Mouse (Mus musculus): Measurements from ENCODE around the gene Mrps24.

The Mrps24 gene

GRCm38 (mm10) chr11:5705972-5706371 is 9.5 kb downstream of the Mrps24 start:
- DNase-seq (ENCODE audit: low read depth, low spot score), result no peak

GRCm38 (mm10) chr11:5703341-5703740 is 12.1 kb downstream of the Mrps24 start:
- DNase-seq (ENCODE audit: low read depth, low spot score), result no peak

DNA sequence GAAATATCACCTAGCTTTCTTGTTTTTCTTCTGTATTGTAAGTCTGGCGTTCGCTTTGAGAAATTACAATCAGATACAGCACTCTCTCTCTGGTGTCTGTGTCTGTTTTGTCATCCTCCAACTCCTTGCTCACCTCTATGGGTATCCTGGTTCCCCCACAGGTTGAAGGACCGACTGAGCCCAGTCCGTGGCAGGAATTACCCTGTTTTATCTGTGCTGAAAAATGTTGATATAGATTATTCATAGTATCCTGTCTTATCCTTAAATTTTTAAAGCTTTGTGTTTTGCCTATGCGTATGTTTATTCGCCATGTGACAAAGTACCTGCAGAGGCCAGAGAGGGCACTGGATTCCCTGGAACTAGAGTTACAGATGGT is 12.5 kb downstream of the Mrps24 start:
- DNase-seq (ENCODE audit: low read depth, low spot score), result no peak

GRCm38 (mm10) chr11:5702271-5702956 is 13.1 kb downstream of the Mrps24 start:
- no peak for DNase-seq (ENCODE audit: low read depth, low spot score)

DNA sequence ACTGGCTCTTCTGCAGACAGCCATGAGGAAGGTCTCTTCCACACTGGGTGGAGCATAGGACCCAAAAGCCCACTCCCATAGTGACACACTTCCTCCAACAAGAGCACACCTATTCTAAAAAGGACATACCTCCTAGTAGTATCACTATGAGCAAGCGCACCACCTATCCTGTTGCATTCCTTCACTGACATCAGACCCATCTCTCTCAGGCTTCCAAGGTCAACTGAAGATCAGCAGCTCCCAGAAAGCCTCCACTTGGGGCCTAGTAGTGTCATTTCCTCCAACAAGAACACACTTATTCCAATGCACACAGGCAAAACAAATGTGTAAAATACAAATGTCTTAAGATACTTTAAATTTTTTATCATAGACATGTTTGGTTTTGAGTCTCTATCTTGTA is 13.7 kb downstream of the Mrps24 start:
- DNase-seq (ENCODE audit: low read depth, low spot score), result no peak

DNA sequence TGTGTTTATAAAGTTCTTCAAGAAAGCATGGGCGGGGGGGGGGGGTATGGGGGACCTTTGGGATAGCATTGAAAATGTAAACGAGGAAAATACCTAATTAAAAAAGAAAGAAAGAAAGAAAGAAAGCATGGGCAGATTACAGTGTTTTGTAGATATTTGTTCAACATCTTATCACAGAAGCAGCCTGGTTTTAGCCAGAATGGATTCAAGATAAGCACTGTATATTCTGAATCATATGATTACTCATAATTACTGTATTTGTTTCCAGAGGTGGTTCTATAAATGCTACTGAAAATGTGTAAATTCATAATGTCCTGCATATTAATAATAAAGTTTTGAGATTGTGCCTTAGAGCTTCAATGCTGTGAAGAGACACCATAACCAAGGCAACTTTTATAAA is 14.2 kb downstream of the Mrps24 start:
- DNase-seq (ENCODE audit: low read depth, low spot score), result no peak

DNA sequence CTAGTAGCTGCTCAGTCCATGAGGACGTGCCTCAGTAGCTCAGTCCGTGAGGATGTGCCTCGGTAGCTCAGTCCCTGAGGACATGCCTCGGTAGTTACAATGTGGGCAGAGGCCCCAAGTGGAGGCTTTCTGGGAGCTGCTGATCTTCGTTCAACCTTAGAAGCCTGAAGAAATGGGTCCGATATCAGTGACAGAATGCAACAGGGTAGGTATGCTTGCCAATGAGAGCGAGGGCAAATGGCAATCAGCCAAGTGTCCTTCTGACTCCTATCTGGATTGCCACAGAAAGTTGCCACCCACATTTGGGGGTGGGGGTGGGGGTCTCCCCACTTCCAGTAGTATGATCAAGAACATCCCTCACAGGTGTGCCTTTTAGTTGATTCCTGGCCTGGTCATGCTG is 14.7 kb downstream of the Mrps24 start:
- no peak for DNase-seq (ENCODE audit: low read depth, low spot score)

GRCm38 (mm10) chr11:5691775-5692174 is 23.7 kb downstream of the Mrps24 start:
- DNase-seq (ENCODE audit: low read depth, low spot score), result no peak

GRCm38 (mm10) chr11:5684283-5684682 is 31.2 kb downstream of the Mrps24 start:
- no peak for DNase-seq (ENCODE audit: low read depth, low spot score)

DNA sequence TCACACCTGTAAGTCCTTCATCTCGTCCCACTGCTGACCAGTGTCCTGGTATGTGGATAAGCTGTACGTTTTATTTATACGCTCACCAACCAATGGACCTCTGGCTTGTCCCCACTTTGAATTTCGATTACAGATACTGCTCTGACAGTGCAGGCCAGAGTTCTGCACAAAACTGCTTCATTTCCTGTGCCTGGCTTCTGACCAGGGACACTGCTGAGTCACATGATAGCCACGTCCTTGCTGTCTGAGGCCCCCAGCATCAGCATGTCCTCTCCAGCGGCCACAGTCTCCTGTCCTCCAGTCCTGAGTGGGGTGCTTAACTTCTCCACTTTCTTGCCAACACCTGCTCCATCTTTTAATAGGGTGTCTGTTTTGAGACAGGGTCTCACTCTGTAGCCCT is 32.9 kb downstream of the Mrps24 start:
- DNase-seq (ENCODE audit: low read depth, low spot score), result no peak
